Mouse (Mus musculus) C2C12 (cell line): ENCODE data around the gene Myom1. TPM values are rescaled to one million over a fixed set of nuclear protein-coding genes. Genes with fewer than 3 reads are reported as not detected.

Experiments used
- H3K27me3 ChIP-seq: one replicate; pipeline ENCODE4 v1.6.1; 2011; ENCODE audit not compliant: control insufficient read depth, insufficient read depth, insufficient read length
- H3K36me3 ChIP-seq: one replicate; pipeline ENCODE4 v1.6.1; 2011; ENCODE audit not compliant: control insufficient read depth, insufficient read depth
- H3K4me3 ChIP-seq: one replicate; pipeline ENCODE4 v1.5.1; 2011; ENCODE audit warnings: mild to moderate bottlenecking, control low read depth; ENCODE audit not compliant: poor library complexity, insufficient read depth, severe bottlenecking
- H3K79me2 ChIP-seq: one replicate; pipeline ENCODE4 v1.6.1; 2011; ENCODE audit not compliant: control insufficient read depth, insufficient read depth
- H3K79me3 ChIP-seq: one replicate; pipeline ENCODE4 v1.6.1; 2011; ENCODE audit warnings: low read depth, control low read depth
- H3ac ChIP-seq: one replicate; pipeline ENCODE3; 2011; ENCODE audit warnings: low read depth; ENCODE audit not compliant: control insufficient read depth, insufficient read length
- CEBPB ChIP-seq: IDR thresholded peaks from one replicate; pipeline ENCODE4 v1.6.1; 2011; ENCODE audit warnings: low read depth, mild to moderate bottlenecking, control low read depth, moderate library complexity
- CTCF ChIP-seq: IDR thresholded peaks from one replicate; pipeline ENCODE4 v1.5.1; 2011; ENCODE audit not compliant: control insufficient read depth, insufficient read depth, insufficient read length
- FOSL1 ChIP-seq: IDR thresholded peaks from one replicate; pipeline ENCODE4 v1.8.0; 2011; ENCODE audit warnings: mild to moderate bottlenecking, low read length; ENCODE audit not compliant: poor library complexity, insufficient read depth, severe bottlenecking
- MAX ChIP-seq: IDR thresholded peaks from one replicate; pipeline ENCODE4 v1.6.1; 2011; ENCODE audit warnings: mild to moderate bottlenecking, control low read depth
- MYOD1 ChIP-seq: IDR thresholded peaks from one replicate; pipeline ENCODE4 v1.6.1; 2011; ENCODE audit warnings: low read depth; ENCODE audit not compliant: control insufficient read depth, insufficient read length
- MYOG ChIP-seq: IDR thresholded peaks from one replicate; pipeline ENCODE4 v1.6.1; 2011; ENCODE audit not compliant: control insufficient read depth, insufficient read length; ENCODE audit errors: extremely low read depth
- USF1 ChIP-seq: IDR thresholded peaks from one replicate; pipeline ENCODE4 v1.6.1; 2011; ENCODE audit warnings: low read depth, mild to moderate bottlenecking, control low read depth, moderate library complexity
- polyA plus RNA-seq: library from polyadenylated mRNA; unstranded; fragments of >200 nt; fragmentation: generic; extraction: Trizol; gene quantifications from one replicate; pipeline ENCODE4 v1.2.1, GENCODE M21; 2012; ENCODE audit warnings: missing spikeins

Myom1 gene
- polyA plus RNA-seq, 1 experiment: 0.35 TPM

DNA sequence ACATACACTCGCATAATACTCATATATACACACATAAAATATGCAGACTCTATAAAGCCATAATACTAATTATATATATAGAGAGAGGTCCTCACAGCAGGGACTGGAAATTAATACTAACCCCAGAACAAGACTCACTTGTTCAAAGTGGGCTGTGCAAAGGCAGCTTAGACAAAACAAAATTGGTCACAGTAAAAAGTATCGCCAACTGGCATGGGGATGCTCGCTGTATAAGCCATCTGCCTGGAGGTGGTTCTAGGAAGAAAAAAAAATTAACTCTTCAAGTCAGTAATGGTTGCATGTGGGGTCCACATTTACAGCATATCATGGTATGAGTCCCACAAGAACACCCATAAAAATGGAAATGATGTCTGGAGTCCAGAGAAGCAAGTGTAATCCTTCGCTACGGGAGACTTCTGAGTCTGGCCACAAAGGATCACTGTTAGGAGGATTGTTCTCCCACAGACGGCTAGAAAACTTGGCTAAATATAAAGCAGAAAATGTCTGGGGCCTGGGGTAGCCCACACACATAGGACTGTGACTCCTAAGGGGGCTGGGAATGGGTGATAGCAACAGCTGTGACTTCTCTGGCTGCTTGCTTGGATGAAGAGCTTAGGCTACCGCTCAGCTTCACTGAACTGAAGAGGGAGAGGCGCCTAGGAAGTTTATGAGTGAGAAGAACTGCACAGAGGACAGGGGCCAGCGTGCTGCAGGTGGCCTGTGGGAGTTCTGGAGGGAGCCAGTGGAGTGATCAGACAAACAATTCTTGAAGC is 127.2 kb downstream of the Myom1 start:
- no peak overlapping the region for H3ac ChIP-seq
- H3K79me3 ChIP-seq: no peaks in the 10 kb centered on the region
- no peaks in the 10 kb centered on the region for H3K27me3 ChIP-seq
- no peaks in the 10 kb centered on the region for H3K79me2 ChIP-seq
- H3K36me3 ChIP-seq: no peaks in the 10 kb centered on the region
- no peak for TF ChIP-seq USF1
- TF ChIP-seq MAX: no peak
- no peak for TF ChIP-seq MYOG
- TF ChIP-seq CEBPB: no peak
- TF ChIP-seq MYOD1: no peak
- TF ChIP-seq CTCF: no peak
- no peak for TF ChIP-seq FOSL1
- no peak overlapping the region for H3K4me3 ChIP-seq

- H3K4me3 ChIP-seq: no peak overlapping the region
- no peaks in the 10 kb centered on the region for H3K36me3 ChIP-seq
- no peaks in the 10 kb centered on the region for H3K79me3 ChIP-seq
- H3K27me3 ChIP-seq: no peaks in the 10 kb centered on the region
- H3ac ChIP-seq: no peak overlapping the region
- H3K79me2 ChIP-seq: no peaks in the 10 kb centered on the region
- TF ChIP-seq MAX: no peak
- no peak for TF ChIP-seq MYOD1
- no peak for TF ChIP-seq MYOG
- TF ChIP-seq CEBPB: no peak
- no peak for TF ChIP-seq USF1
- TF ChIP-seq CTCF: no peak
- TF ChIP-seq FOSL1: no peak
Observed at GRCm38 (mm10) chr17:71132221-71132620, 129.8 kb downstream of the Myom1 start.

DNA sequence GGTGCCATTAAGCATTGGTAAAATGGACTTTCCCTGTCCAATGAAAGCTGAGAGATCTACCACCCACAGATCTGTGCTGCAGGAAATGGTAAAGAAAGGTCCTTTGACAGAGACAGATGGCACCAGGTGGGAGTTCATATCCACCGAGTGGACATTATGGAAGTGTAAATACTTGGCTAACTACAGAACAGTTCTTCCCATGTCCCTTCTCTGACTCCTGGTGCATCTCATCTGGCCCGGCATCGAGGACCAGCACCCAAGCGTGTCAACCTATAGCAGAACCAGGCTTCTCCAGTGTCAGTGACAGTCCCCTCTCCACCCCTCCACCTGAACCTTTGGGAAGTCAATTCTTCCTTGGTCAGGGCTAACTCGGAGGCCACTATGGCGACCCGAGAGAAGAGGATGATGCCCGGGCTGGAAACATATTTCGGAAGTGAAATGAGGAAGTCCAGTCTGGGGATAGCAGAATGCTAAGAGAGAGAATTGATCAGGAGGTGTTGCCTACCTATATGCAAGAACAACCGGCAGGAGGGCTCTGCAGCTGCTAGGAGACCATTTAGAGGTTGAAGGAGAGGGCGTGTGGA is 130.5 kb downstream of the Myom1 start:
- H3K36me3 ChIP-seq: no peaks in the 10 kb centered on the region
- no peaks in the 10 kb centered on the region for H3K27me3 ChIP-seq
- H3K79me2 ChIP-seq: no peaks in the 10 kb centered on the region
- no peaks in the 10 kb centered on the region for H3K79me3 ChIP-seq
- no peak overlapping the region for H3K4me3 ChIP-seq
- H3ac ChIP-seq: no peak overlapping the region
- no peak for TF ChIP-seq CEBPB
- no peak for TF ChIP-seq USF1
- no peak for TF ChIP-seq FOSL1
- TF ChIP-seq MYOG: no peak
- TF ChIP-seq MAX: no peak
- TF ChIP-seq MYOD1: no peak
- no peak for TF ChIP-seq CTCF

DNA sequence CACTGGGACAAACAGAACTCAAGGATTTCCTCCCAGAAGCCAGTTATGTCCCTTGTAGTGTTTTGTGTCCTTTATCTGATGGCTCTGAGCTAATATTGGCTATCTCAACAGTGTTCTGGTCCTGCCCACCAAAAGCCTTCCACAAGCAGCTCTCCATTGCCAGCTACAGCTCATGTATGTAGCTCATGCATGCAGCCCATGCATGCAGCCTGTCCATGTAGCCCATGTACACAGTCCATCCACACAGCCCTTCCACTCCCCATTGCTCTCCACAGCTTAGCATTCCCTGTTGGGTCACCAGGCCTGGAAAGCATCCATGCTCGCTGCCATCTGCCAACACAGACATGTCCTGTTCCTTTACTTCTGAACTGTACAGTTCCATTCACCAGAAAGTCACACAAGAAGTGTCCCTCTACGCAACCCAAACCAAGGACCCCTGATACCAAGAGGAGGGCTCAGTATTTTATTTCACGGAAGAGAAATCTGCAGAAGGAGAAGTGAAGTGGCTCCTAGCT is 132.1 kb downstream of the Myom1 start:
- Histone ChIP-seq H3K36me3 (no peaks in the 10 kb centered on the region), H3K79me3 (no peaks in the 10 kb centered on the region), H3K4me3 (no peak overlapping the region), H3K79me2 (no peaks in the 10 kb centered on the region), H3ac (no peak overlapping the region), H3K27me3 (no peaks in the 10 kb centered on the region)
- TF ChIP-seq CEBPB (no peak), MYOG (no peak), FOSL1 (no peak), USF1 (no peak)

GRCm38 (mm10) chr17:71135108-71135507 is 132.7 kb downstream of the Myom1 start:
- Histone ChIP-seq H3K36me3 (no peaks in the 10 kb centered on the region), H3ac (no peak overlapping the region), H3K27me3 (no peaks in the 10 kb centered on the region), H3K79me3 (no peaks in the 10 kb centered on the region), H3K79me2 (no peaks in the 10 kb centered on the region), H3K4me3 (no peak overlapping the region)
- TF ChIP-seq FOSL1: no peak
- TF ChIP-seq CTCF: no peak
- no peak for TF ChIP-seq USF1
- no peak for TF ChIP-seq MAX
- TF ChIP-seq MYOG: no peak
- TF ChIP-seq MYOD1: no peak
- no peak for TF ChIP-seq CEBPB
